Mouse (Mus musculus): ENCODE results near the gene Cdc40. TPM values are rescaled to one million over a fixed set of nuclear protein-coding genes. Genes with fewer than 3 reads are reported as not detected.

The Cdc40 gene
- polyA plus RNA-seq, 1 experiment from 2014 or later: 30.4 TPM

DNA sequence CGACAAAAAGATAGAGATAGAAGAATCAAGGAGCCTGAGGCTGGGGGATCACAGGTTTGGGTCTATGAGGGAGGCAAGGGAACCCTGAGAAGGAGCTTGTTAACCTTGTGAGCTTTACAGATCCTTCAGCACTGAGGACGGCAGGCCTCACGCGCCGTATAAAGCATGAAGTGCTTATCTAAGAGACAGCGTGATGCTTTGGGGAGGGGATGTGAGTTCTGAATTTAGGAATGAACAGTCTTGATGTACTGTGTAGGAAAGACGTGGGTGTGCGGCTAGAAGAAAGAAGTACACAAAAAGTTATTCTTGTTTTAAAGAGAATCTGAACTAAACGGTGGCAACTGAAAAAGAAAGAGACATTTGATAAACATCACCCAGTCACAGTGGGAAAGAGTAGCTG, 3.1 kb downstream of the Cdc40 start:
- 85% methylated on average over 9 of the region's 9 CpGs for WGBS
- Histone ChIP-seq H3K4me3 (replicated peaks; ENCODE audit: low read length) (no peak overlapping the region), H3K4me1 (ENCODE audit: control insufficient read depth, insufficient read depth, low read length) (peaks cover 10% of the 10 kb centered on the region; the same call in 1 of the 2 replicates), H3K27me3 (ENCODE audit: control insufficient read depth, insufficient read depth, low read length) (no peaks in the 10 kb centered on the region), H3K27ac (ENCODE audit: low read length) (no peak overlapping the region), H3K9me3 (replicated peaks; ENCODE audit: control insufficient read depth, low read length) (no peaks in the 10 kb centered on the region), H3K9ac (ENCODE audit: low read length) (no peak overlapping the region), H3K4me2 (ENCODE audit: low read depth, low read length) (no peak overlapping the region), H3K36me3 (ENCODE audit: control insufficient read depth, insufficient read depth, low read length) (no peaks in the 10 kb centered on the region)
- no peak for ATAC-seq (ENCODE audit: insufficient read depth, low FRiP score)

DNA sequence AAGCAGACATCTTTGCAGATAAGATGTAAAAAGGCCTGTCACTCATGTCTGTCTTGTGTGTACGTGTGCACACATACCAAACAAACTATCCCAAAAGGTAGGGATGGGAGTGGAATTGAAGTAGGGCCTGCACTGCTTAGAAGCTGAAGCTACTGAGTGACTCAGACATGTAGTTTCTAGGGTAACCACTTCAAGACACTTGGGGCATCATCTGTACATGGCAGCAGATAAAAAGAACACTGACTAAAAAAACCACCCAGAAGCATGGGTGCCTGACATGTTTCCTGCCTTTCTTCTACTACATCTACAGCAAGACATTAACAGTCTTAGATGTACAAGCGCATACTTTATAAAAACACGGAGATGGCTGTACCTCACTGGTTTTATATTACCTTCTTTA, 4.9 kb downstream of the Cdc40 start:
- H3K9ac ChIP-seq (ENCODE audit: low read length): no peak overlapping the region
- ATAC-seq (ENCODE audit: insufficient read depth, low FRiP score): no peak
- no peak overlapping the region for H3K4me3 ChIP-seq (replicated peaks; ENCODE audit: low read length)
- H3K36me3 ChIP-seq (ENCODE audit: control insufficient read depth, insufficient read depth, low read length): no peaks in the 10 kb centered on the region
- WGBS: 71% methylated on average over 3 of the region's 3 CpGs
- peaks cover 10% of the 10 kb centered on the region; the same call in 1 of the 2 replicates for H3K4me1 ChIP-seq (ENCODE audit: control insufficient read depth, insufficient read depth, low read length)
- no peaks in the 10 kb centered on the region for H3K9me3 ChIP-seq (replicated peaks; ENCODE audit: control insufficient read depth, low read length)
- no peaks in the 10 kb centered on the region for H3K27me3 ChIP-seq (ENCODE audit: control insufficient read depth, insufficient read depth, low read length)
- H3K27ac ChIP-seq (ENCODE audit: low read length): no peak overlapping the region
- H3K4me2 ChIP-seq (ENCODE audit: low read depth, low read length): no peak overlapping the region

- ATAC-seq (ENCODE audit: insufficient read depth, low FRiP score): no peak
- no peaks in the 10 kb centered on the region for H3K9me3 ChIP-seq (replicated peaks; ENCODE audit: control insufficient read depth, low read length)
- H3K4me3 ChIP-seq (replicated peaks; ENCODE audit: low read length): no peak overlapping the region
- no peaks in the 10 kb centered on the region for H3K36me3 ChIP-seq (ENCODE audit: control insufficient read depth, insufficient read depth, low read length)
- no peak overlapping the region for H3K27ac ChIP-seq (ENCODE audit: low read length)
- H3K4me2 ChIP-seq (ENCODE audit: low read depth, low read length): no peak overlapping the region
- H3K9ac ChIP-seq (ENCODE audit: low read length): no peak overlapping the region
- no peaks in the 10 kb centered on the region for H3K27me3 ChIP-seq (ENCODE audit: control insufficient read depth, insufficient read depth, low read length)
- WGBS: 80% methylated on average over 2 of the region's 2 CpGs
- H3K4me1 ChIP-seq (ENCODE audit: control insufficient read depth, insufficient read depth, low read length): no peaks in the 10 kb centered on the region
Observed at GRCm38 (mm10) chr10:40872052-40872451, 11.1 kb downstream of the Cdc40 start.

DNA sequence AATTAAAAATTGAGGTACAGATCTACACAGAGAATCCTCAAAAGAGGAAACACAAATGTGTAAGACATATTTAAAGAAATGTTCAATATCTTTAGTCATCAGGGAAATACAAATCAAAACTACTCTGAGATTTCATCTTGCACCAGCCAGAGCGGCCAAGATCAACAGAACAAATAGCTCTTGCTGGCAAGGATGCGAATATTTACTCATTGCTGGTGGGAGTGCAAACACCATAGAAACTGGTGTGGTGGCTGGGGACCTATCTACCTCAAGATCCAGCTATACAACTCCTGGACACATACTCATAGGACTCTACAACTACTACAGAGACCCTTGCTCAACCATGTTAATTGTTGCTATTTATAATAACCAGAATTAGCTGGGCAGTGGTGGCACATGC, 11.8 kb downstream of the Cdc40 start:
- Histone ChIP-seq H3K27ac (ENCODE audit: low read length) (no peak overlapping the region), H3K4me1 (ENCODE audit: control insufficient read depth, insufficient read depth, low read length) (no peaks in the 10 kb centered on the region), H3K36me3 (ENCODE audit: control insufficient read depth, insufficient read depth, low read length) (no peaks in the 10 kb centered on the region), H3K4me3 (replicated peaks; ENCODE audit: low read length) (no peak overlapping the region), H3K9me3 (replicated peaks; ENCODE audit: control insufficient read depth, low read length) (no peaks in the 10 kb centered on the region), H3K4me2 (ENCODE audit: low read depth, low read length) (no peak overlapping the region), H3K27me3 (ENCODE audit: control insufficient read depth, insufficient read depth, low read length) (no peaks in the 10 kb centered on the region), H3K9ac (ENCODE audit: low read length) (no peak overlapping the region)
- no peak for ATAC-seq (ENCODE audit: insufficient read depth, low FRiP score)
- 70% methylated on average over 2 of the region's 2 CpGs for WGBS

- WGBS: 81% methylated on average over 2 of the region's 2 CpGs
- Histone ChIP-seq H3K27me3 (ENCODE audit: control insufficient read depth, insufficient read depth, low read length) (no peaks in the 10 kb centered on the region), H3K27ac (ENCODE audit: low read length) (no peak overlapping the region), H3K9ac (ENCODE audit: low read length) (no peak overlapping the region), H3K36me3 (ENCODE audit: control insufficient read depth, insufficient read depth, low read length) (0 out of 2 replicates have a peak, but pooled peaks cover 3% of the 10 kb centered on the region), H3K4me2 (ENCODE audit: low read depth, low read length) (no peak overlapping the region), H3K4me3 (replicated peaks; ENCODE audit: low read length) (no peak overlapping the region), H3K4me1 (ENCODE audit: control insufficient read depth, insufficient read depth, low read length) (no peaks in the 10 kb centered on the region), H3K9me3 (replicated peaks; ENCODE audit: control insufficient read depth, low read length) (0 out of 2 replicates have a peak, but pooled peaks cover 2% of the 10 kb centered on the region)
- no peak for ATAC-seq (ENCODE audit: insufficient read depth, low FRiP score)
Observed at GRCm38 (mm10) chr10:40868081-40868480, 15.0 kb downstream of the Cdc40 start.

GRCm38 (mm10) chr10:40857599-40857998, 25.5 kb downstream of the Cdc40 start:
- whole genome bisulfite sequencing: 71% methylated on average over 8 of the region's 8 CpGs
- no peak for ATAC-seq (ENCODE audit: insufficient read depth, low FRiP score)
- Histone ChIP-seq H3K9ac (ENCODE audit: low read length) (no peak overlapping the region), H3K4me2 (ENCODE audit: low read depth, low read length) (no peak overlapping the region), H3K27ac (ENCODE audit: low read length) (no peak overlapping the region), H3K36me3 (ENCODE audit: control insufficient read depth, insufficient read depth, low read length) (no peaks in the 10 kb centered on the region), H3K4me3 (replicated peaks; ENCODE audit: low read length) (no peak overlapping the region), H3K27me3 (ENCODE audit: control insufficient read depth, insufficient read depth, low read length) (no peaks in the 10 kb centered on the region), H3K4me1 (ENCODE audit: control insufficient read depth, insufficient read depth, low read length) (no peaks in the 10 kb centered on the region), H3K9me3 (replicated peaks; ENCODE audit: control insufficient read depth, low read length) (no peaks in the 10 kb centered on the region)

- ATAC-seq (ENCODE audit: insufficient read depth, low FRiP score): no peak
- H3K27me3 ChIP-seq (ENCODE audit: control insufficient read depth, insufficient read depth, low read length): no peaks in the 10 kb centered on the region
- no peak overlapping the region for H3K27ac ChIP-seq (ENCODE audit: low read length)
- no peak overlapping the region for H3K4me3 ChIP-seq (replicated peaks; ENCODE audit: low read length)
- no peaks in the 10 kb centered on the region for H3K36me3 ChIP-seq (ENCODE audit: control insufficient read depth, insufficient read depth, low read length)
- WGBS: 92% methylated on average over 7 of the region's 7 CpGs
- no peaks in the 10 kb centered on the region for H3K9me3 ChIP-seq (replicated peaks; ENCODE audit: control insufficient read depth, low read length)
- no peak overlapping the region for H3K4me2 ChIP-seq (ENCODE audit: low read depth, low read length)
- H3K4me1 ChIP-seq (ENCODE audit: control insufficient read depth, insufficient read depth, low read length): no peaks in the 10 kb centered on the region
- H3K9ac ChIP-seq (ENCODE audit: low read length): no peak overlapping the region
Observed at GRCm38 (mm10) chr10:40856703-40857102, 26.4 kb downstream of the Cdc40 start.

- H3K4me3 ChIP-seq (replicated peaks; ENCODE audit: low read length): no peak overlapping the region
- no peak overlapping the region for H3K9ac ChIP-seq (ENCODE audit: low read length)
- H3K4me1 ChIP-seq (ENCODE audit: control insufficient read depth, insufficient read depth, low read length): no peaks in the 10 kb centered on the region
- no peaks in the 10 kb centered on the region for H3K36me3 ChIP-seq (ENCODE audit: control insufficient read depth, insufficient read depth, low read length)
- WGBS: 65% methylated on average over 2 of the region's 2 CpGs
- H3K27ac ChIP-seq (ENCODE audit: low read length): no peak overlapping the region
- H3K27me3 ChIP-seq (ENCODE audit: control insufficient read depth, insufficient read depth, low read length): no peaks in the 10 kb centered on the region
- no peaks in the 10 kb centered on the region for H3K9me3 ChIP-seq (replicated peaks; ENCODE audit: control insufficient read depth, low read length)
- no peak for ATAC-seq (ENCODE audit: insufficient read depth, low FRiP score)
- H3K4me2 ChIP-seq (ENCODE audit: low read depth, low read length): no peak overlapping the region
Observed at GRCm38 (mm10) chr10:40855616-40856015, 27.5 kb downstream of the Cdc40 start.

DNA sequence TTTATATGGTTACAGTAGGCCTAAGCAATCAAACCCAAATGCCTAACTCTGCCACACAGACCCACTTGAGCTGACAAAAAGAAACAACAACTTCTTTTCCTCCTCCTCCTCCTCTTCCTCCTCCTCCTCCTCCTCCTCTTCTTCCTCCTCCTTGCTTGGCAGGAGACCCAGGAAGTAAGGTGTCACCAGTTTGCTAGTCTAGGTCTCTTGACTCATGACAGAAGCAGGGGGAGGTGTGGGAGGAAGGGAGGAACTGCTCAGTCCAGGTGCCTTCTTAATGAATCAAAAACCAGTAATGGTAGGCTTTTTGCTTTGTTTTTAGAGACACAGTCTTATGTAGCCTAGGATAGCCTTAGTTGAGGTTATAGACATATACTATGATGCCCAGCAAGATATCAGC, 32.0 kb downstream of the Cdc40 start:
- H3K4me2 ChIP-seq (ENCODE audit: low read depth, low read length): no peak overlapping the region
- H3K27ac ChIP-seq (ENCODE audit: low read length): no peak overlapping the region
- no peak overlapping the region for H3K4me3 ChIP-seq (replicated peaks; ENCODE audit: low read length)
- H3K27me3 ChIP-seq (ENCODE audit: control insufficient read depth, insufficient read depth, low read length): no peaks in the 10 kb centered on the region
- no peak for ATAC-seq (ENCODE audit: insufficient read depth, low FRiP score)
- no peak overlapping the region for H3K9ac ChIP-seq (ENCODE audit: low read length)
- H3K36me3 ChIP-seq (ENCODE audit: control insufficient read depth, insufficient read depth, low read length): peaks cover 4% of the 10 kb centered on the region; the same call in 1 of the 2 replicates
- H3K9me3 ChIP-seq (replicated peaks; ENCODE audit: control insufficient read depth, low read length): no peaks in the 10 kb centered on the region
- H3K4me1 ChIP-seq (ENCODE audit: control insufficient read depth, insufficient read depth, low read length): no peaks in the 10 kb centered on the region

GRCm38 (mm10) chr10:40850644-40851043, 32.5 kb downstream of the Cdc40 start:
- Histone ChIP-seq H3K36me3 (ENCODE audit: control insufficient read depth, insufficient read depth, low read length) (peaks cover 4% of the 10 kb centered on the region; the same call in 1 of the 2 replicates), H3K4me1 (ENCODE audit: control insufficient read depth, insufficient read depth, low read length) (no peaks in the 10 kb centered on the region), H3K4me2 (ENCODE audit: low read depth, low read length) (no peak overlapping the region), H3K27me3 (ENCODE audit: control insufficient read depth, insufficient read depth, low read length) (no peaks in the 10 kb centered on the region), H3K27ac (ENCODE audit: low read length) (no peak overlapping the region), H3K9ac (ENCODE audit: low read length) (no peak overlapping the region), H3K9me3 (replicated peaks; ENCODE audit: control insufficient read depth, low read length) (no peaks in the 10 kb centered on the region), H3K4me3 (replicated peaks; ENCODE audit: low read length) (no peak overlapping the region)
- ATAC-seq (ENCODE audit: insufficient read depth, low FRiP score): no peak
- WGBS: 85% methylated on average over 2 of the region's 2 CpGs
